Mouse (Mus musculus): ENCODE data around the gene Lrig1.

DNA sequence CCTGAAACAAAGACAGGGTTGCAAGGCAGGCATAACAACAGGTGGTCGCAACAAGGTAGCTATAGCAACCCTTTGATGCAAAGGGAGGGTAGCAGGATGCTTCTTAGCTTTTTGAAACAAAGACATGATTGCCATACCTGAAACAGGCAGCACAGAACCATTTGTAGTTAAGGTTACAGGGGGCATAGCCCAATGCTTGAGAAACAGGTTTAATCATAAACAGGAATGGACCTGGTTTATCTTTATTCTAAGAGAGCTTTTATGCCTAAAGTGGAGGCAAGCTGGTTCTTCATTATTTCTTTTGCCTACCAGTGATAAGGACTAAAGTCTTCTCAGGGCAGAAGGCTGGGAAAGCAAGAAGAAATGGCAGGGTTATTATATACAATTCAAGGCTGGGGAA, 50.3 kb downstream of the Lrig1 start:
- TF ChIP-seq CTCF (IDR thresholded peaks at IDR 0.05; ENCODE audit: low read depth) (no peak), EP300 (optimal IDR thresholded peaks at IDR 0.05) (no peak)
